Mouse (Mus musculus): ENCODE data around the gene Sp7.

Sp7 gene

GRCm38 (mm10) chr15:102388942-102389341 lies 22.0 kb upstream of the Sp7 start:
- DNase-seq (ENCODE audit: low read depth, low spot score): no peak

- DNase-seq (ENCODE audit: low read depth, low spot score): no peak
Measured at GRCm38 (mm10) chr15:102386640-102387039, 19.7 kb upstream of the Sp7 start.

GRCm38 (mm10) chr15:102383671-102384070 lies 16.7 kb upstream of the Sp7 start:
- no peak for DNase-seq (ENCODE audit: low read depth, low spot score)

GRCm38 (mm10) chr15:102381575-102381974 lies 14.6 kb upstream of the Sp7 start:
- DNase-seq (ENCODE audit: low read depth, low spot score): peak; percentile 68

GRCm38 (mm10) chr15:102377810-102378262 lies 10.9 kb upstream of the Sp7 start:
- no peak for DNase-seq (ENCODE audit: low read depth, low spot score)

GRCm38 (mm10) chr15:102377163-102377543 lies 10.2 kb upstream of the Sp7 start:
- DNase-seq (ENCODE audit: low read depth, low spot score): peak; percentile 61

GRCm38 (mm10) chr15:102376453-102377162 lies 9.6 kb upstream of the Sp7 start:
- DNase-seq (ENCODE audit: low read depth, low spot score): no peak

GRCm38 (mm10) chr15:102370727-102371126 lies 3.7 kb upstream of the Sp7 start:
- DNase-seq (ENCODE audit: low read depth, low spot score): no peak

- no peak for DNase-seq (ENCODE audit: low read depth, low spot score)
Measured at GRCm38 (mm10) chr15:102369972-102370371, 3.0 kb upstream of the Sp7 start.

GRCm38 (mm10) chr15:102366238-102366637 lies 744 bp downstream of the Sp7 start:
- DNase-seq (ENCODE audit: low read depth, low spot score): no peak

- DNase-seq (ENCODE audit: low read depth, low spot score): no peak
Measured at GRCm38 (mm10) chr15:102364678-102365077, 2.3 kb downstream of the Sp7 start.

GRCm38 (mm10) chr15:102362648-102363047 lies 4.3 kb downstream of the Sp7 start:
- DNase-seq (ENCODE audit: low read depth, low spot score): no peak

- no peak for DNase-seq (ENCODE audit: low read depth, low spot score)
Measured at GRCm38 (mm10) chr15:102358834-102359233, 8.1 kb downstream of the Sp7 start.

GRCm38 (mm10) chr15:102358126-102358525 lies 8.9 kb downstream of the Sp7 start:
- no peak for DNase-seq (ENCODE audit: low read depth, low spot score)

GRCm38 (mm10) chr15:102356501-102357325 lies 10.3 kb downstream of the Sp7 start:
- DNase-seq (ENCODE audit: low read depth, low spot score): no peak

- DNase-seq (ENCODE audit: low read depth, low spot score): no peak
Measured at GRCm38 (mm10) chr15:102355871-102356441, 11.0 kb downstream of the Sp7 start.

- no peak for DNase-seq (ENCODE audit: low read depth, low spot score)
Measured at GRCm38 (mm10) chr15:102355134-102355870, 11.7 kb downstream of the Sp7 start.

- no peak for DNase-seq (ENCODE audit: low read depth, low spot score)
Measured at GRCm38 (mm10) chr15:102353986-102354385, 13.0 kb downstream of the Sp7 start.

- DNase-seq (ENCODE audit: low read depth, low spot score): no peak
Measured at GRCm38 (mm10) chr15:102352177-102352576, 14.8 kb downstream of the Sp7 start.

- DNase-seq (ENCODE audit: low read depth, low spot score): no peak
Measured at GRCm38 (mm10) chr15:102350942-102351291, 16.1 kb downstream of the Sp7 start.

- DNase-seq (ENCODE audit: low read depth, low spot score): peak; percentile 90
Measured at GRCm38 (mm10) chr15:102350138-102350941, 16.6 kb downstream of the Sp7 start, which contains the start of gene Aaas. Gene Aaas, minus strand, starts transcription at chr15:102350771.
